Mouse (Mus musculus): Measurements from ENCODE around the gene Polr3c. TPM values are rescaled to one million over a fixed set of nuclear protein-coding genes. Genes with fewer than 3 reads are reported as not detected.
A peak's percentile ranks its signal among the peaks of the same experiment; 100 is the strongest.
"Not testable (repeated sequence)": the region's sequence is repeated elsewhere in the genome, so short reads cannot be mapped to it uniquely, and the experiment has no call there.

The Polr3c gene
- total RNA-seq, 4 experiments from 2014 or later, result 30.0 to 33.4 (median 31.1) TPM

- no peak for DNase-seq
These were observed 52.3 kb downstream of the Polr3c start for GRCm38 (mm10) chr3:96675171-96675570.

- DNase-seq, result no peak
These were observed 53.0 kb downstream of the Polr3c start for GRCm38 (mm10) chr3:96674442-96674841.

DNA sequence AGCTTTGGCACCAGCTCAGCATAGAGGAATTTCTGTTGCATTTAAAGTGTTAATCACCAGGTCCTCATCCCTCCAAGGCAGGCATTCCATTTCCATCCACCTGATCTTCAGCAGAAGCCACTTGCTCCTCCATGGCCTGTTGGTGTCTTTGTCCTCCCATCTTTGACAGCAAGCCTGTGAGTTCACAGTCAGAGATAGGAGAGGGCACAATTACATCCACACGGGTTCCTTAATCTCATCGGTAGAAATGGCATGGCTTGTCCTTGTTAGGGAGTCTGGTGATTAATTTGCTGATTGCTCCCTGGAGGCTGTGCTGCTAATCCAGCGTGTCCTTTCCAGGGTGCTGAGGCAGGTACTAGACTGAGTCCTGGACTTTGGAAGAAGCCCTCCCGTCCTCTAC, 53.9 kb downstream of the Polr3c start:
- no peak for DNase-seq

DNA sequence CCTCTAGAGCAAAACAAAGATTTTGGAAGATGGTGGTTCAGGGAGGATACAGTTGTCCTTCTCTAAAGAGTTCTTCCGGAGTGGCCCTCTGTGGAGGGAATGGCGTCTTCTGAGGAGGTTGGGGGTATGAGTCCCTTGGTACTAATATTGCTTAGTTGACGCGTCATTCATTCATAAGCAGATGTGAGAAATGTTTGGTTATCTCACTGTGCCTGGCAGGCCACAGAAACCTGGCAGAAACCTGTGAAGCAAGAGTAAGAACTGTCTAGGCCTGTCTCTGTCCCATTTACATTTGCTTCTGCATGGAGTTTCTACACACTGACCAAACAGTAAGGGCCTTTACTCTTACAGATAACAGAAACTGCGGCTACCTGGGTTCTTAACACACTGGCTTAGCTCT, 55.9 kb downstream of the Polr3c start:
- no peak for DNase-seq

GRCm38 (mm10) chr3:96669727-96670468, 57.5 kb downstream of the Polr3c start, which contains the start of gene Ankrd35:
Gene Ankrd35 (plus strand): TSS chr3:96670131.
- peak; percentile 78 for DNase-seq

- no peak for DNase-seq
These were observed 58.9 kb downstream of the Polr3c start for GRCm38 (mm10) chr3:96668424-96669067.

GRCm38 (mm10) chr3:96667316-96667715, 60.1 kb downstream of the Polr3c start:
- no peak for DNase-seq

DNA sequence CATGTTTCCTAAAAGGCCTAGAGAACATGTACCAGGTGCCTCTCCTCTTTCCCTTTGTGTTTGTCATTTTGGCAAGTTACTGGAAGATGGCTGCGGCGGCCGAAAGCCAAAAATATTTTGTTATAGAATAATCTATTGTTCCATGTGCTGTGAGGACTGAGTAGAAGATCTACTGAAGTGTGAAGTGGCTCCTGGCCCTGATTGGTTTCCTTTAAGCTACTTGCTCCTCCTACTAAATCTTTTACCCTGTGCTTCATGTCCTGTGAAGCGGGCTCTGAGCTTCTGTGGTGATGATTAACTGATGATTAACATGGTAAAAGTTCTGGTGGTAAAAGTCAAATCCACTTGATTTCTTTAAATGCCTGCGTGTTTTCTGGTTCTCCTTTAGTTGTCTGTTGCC, 60.5 kb downstream of the Polr3c start:
- DNase-seq, result no peak

DNA sequence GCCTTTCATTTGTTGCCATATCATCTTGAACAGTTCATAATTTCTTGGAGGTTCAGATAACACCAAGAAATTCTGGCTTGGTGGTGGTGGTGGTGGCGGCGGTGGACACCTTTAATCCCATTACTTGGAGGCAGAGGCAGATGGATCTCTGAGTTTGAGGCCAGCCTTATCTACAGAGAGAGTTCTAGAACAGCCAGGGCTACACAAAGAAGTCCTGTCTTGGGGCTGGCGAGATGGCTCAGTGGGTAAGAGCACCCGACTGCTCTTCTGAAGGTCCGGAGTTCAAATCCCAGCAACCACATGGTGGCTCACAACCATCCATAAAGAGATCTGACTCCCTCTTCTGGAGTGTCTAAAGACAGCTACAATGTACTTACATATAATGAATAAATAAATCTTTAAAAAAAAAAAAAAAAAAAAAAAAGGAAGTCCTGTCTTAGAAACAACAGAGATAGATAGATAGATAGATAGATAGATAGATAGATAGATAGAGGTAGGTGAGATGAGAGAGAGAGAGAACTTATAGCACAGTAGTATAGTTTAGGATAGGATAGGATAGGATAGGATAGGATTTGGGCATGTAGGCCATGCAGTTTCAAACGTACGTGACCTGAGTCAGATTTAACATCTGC, 61.6 kb downstream of the Polr3c start:
- DNase-seq, result not testable (repeated sequence)

GRCm38 (mm10) chr3:96663432-96664239, 63.8 kb downstream of the Polr3c start:
- DNase-seq, result peak; percentile 60

GRCm38 (mm10) chr3:96662731-96663316, 64.6 kb downstream of the Polr3c start:
- no peak for DNase-seq

Other genes with a start within 250 kb of the Polr3c start
- under 1 TPM in 1 of 4 experiments, not detected in 3; 0.27 TPM for gene Hfe2, start 202.5 kb downstream of the Polr3c start, total RNA-seq (2022)
- 100 to 1,000 TPM; 374 to 825 (median 652) TPM for gene Txnip, start 169.7 kb downstream of the Polr3c start, total RNA-seq (2022)
- not detected for gene Gm16253, start 150.6 kb downstream of the Polr3c start, total RNA-seq (2022)
- gene Polr3gl, start 133.4 kb downstream of the Polr3c start, total RNA-seq (2022), result 10 to 100 TPM; 35.7 to 54.5 (median 40.0) TPM
- gene Ankrd34a, start 131.0 kb downstream of the Polr3c start, total RNA-seq (2022), result 1 to 10 TPM; 1.1 to 2.3 (median 1.7) TPM
- gene Lix1l, start 126.5 kb downstream of the Polr3c start, total RNA-seq (2022), result 10 to 100 TPM; 47.8 to 57.8 (median 54.5) TPM
- 100 to 1,000 TPM in 1 of 4 experiments, 10 to 100 TPM in 3; 54.6 to 101 (median 71.7) TPM for gene Rbm8a, start 97.7 kb downstream of the Polr3c start, total RNA-seq (2022)
- 10 to 100 TPM; 51.1 to 60.0 (median 56.2) TPM for gene Pex11b, start 92.3 kb downstream of the Polr3c start, total RNA-seq (2022)
- under 1 TPM; 0.32 to 0.80 (median 0.40) TPM for gene Gm42957, start 92.2 kb downstream of the Polr3c start, total RNA-seq (2022)
- 1 to 10 TPM; 1.5 to 2.4 (median 1.8) TPM for gene Itga10, start 82.0 kb downstream of the Polr3c start, total RNA-seq (2022)
- 1 to 10 TPM; 3.1 to 9.9 (median 5.0) TPM for gene Ankrd35, start 57.5 kb downstream of the Polr3c start, total RNA-seq (2022)
- gene Pias3, start 31.2 kb downstream of the Polr3c start, total RNA-seq (2022), result 10 to 100 TPM; 27.3 to 38.0 (median 32.6) TPM
- 1 to 10 TPM; 1.1 to 2.6 (median 1.6) TPM for gene Nudt17, start 19.1 kb downstream of the Polr3c start, total RNA-seq (2022)
- 10 to 100 TPM; 34.0 to 45.9 (median 39.5) TPM for gene Rnf115, start within 50 bp of the Polr3c start, total RNA-seq (2022)
- under 1 TPM in 1 of 4 experiments, not detected in 3; 0.22 TPM for gene Pdzk1, start 101.7 kb upstream of the Polr3c start, total RNA-seq (2022)
- gene Cd160, start 101.7 kb upstream of the Polr3c start, total RNA-seq (2022), result under 1 TPM in 2 of 4 experiments, not detected in 2; 0.23 to 0.27 TPM
- 1 to 10 TPM; 1.0 to 2.6 (median 1.3) TPM for gene Gja5, start 177.1 kb upstream of the Polr3c start, total RNA-seq (2022)
- 10 to 100 TPM; 37.7 to 43.1 (median 41.9) TPM for gene Gpr89, start 177.7 kb upstream of the Polr3c start, total RNA-seq (2022)
- not detected for gene Gja8, start 198.4 kb upstream of the Polr3c start, total RNA-seq (2022)

All from adrenal gland, adult 8-10 months (tissue).